Mouse (Mus musculus) midbrain, embryonic 10.5 days (tissue): ENCODE data around the gene Ndufb5. TPM values are rescaled to one million over a fixed set of nuclear protein-coding genes. Genes with fewer than 3 reads are reported as not detected.
"Not testable (repeated sequence)": the region's sequence is repeated elsewhere in the genome, so short reads cannot be mapped to it uniquely, and the experiment has no call there.

ENCODE experiments used
- DNase-seq: peaks from one replicate; pipeline ENCODE4 v3.0.0-alpha.2; 2017; ENCODE audit warnings: low spot score
- H3K27ac ChIP-seq: fragments of 300-500 bp; sonication (generic); replicated peaks from 2 replicates; pipeline ENCODE4 v1.5.1; 2016; ENCODE audit warnings: mild to moderate bottlenecking
- H3K27me3 ChIP-seq: fragments of 300-500 bp; sonication (generic); 2 replicates; pipeline ENCODE4 v1.6.1; 2016; ENCODE audit warnings: low read depth, mild to moderate bottlenecking; ENCODE audit not compliant: poor library complexity, severe bottlenecking
- H3K36me3 ChIP-seq: fragments of 300-500 bp; sonication (generic); 2 replicates; pipeline ENCODE4 v1.6.1; 2016; ENCODE audit warnings: mild to moderate bottlenecking, moderate library complexity
- H3K4me1 ChIP-seq: fragments of 300-500 bp; sonication (generic); 2 replicates; pipeline ENCODE4 v1.6.1; 2016
- H3K4me3 ChIP-seq: fragments of 300-500 bp; sonication (generic); 2 replicates; pipeline ENCODE4 v1.5.1; 2016; ENCODE audit warnings: mild to moderate bottlenecking, moderate library complexity
- H3K9me3 ChIP-seq: fragments of 300-500 bp; sonication (generic); replicated peaks from 2 replicates; pipeline ENCODE4 v1.6.1; 2016; ENCODE audit warnings: mild to moderate bottlenecking
- WGBS: fragments of 180-500 bp; shearing (Covaris S2); methylation state at CpG from one replicate; pipeline ENCODE4 v1.1.7; 2016; 5-methylcytosine and 5-hydroxymethylcytosine counted together
- polyA plus RNA-seq: library from polyadenylated mRNA; unstranded; fragments of >200 nt; fragmentation: Nextera tagmentation; extraction: Ambion mirVana; gene quantifications from 2 replicates; pipeline ENCODE4 v1.2.1, GENCODE M21; 2016

Gene Ndufb5
- 273 and 298 TPM in 2 replicates for polyA plus RNA-seq

- H3K9me3 ChIP-seq = no peaks in the 10 kb centered on the region
- H3K27me3 ChIP-seq = no peaks in the 10 kb centered on the region
- DNase-seq = peak; percentile 98
- peaks cover 38% of the 10 kb centered on the region for H3K36me3 ChIP-seq
- peak within 1 kb of the TSS; percentile 90 for H3K27ac ChIP-seq
- H3K4me3 ChIP-seq = peak within 1 kb of the TSS; percentile 73
- peaks cover 23% of the 10 kb centered on the region for H3K4me1 ChIP-seq
- under 1% methylated on average over 62 of the region's 62 CpGs for WGBS
Observed at GRCm38 (mm10) chr3:32736244-32737171, at the start of gene Ndufb5. TSS of gene Ndufb5 (plus strand) at chr3:32736990.

- H3K4me3 ChIP-seq = no peak overlapping the region
- WGBS = 75% methylated on average over 4 of the region's 4 CpGs
- no peaks in the 10 kb centered on the region for H3K9me3 ChIP-seq
- H3K27me3 ChIP-seq = no peaks in the 10 kb centered on the region
- no peak for DNase-seq
- no peaks in the 10 kb centered on the region for H3K36me3 ChIP-seq
- H3K27ac ChIP-seq = no peak overlapping the region
- H3K4me1 ChIP-seq = no peaks in the 10 kb centered on the region
Observed at GRCm38 (mm10) chr3:32687156-32687555, 49.6 kb upstream of the Ndufb5 start.

GRCm38 (mm10) chr3:32689567-32689999, 47.2 kb upstream of the Ndufb5 start:
- H3K36me3 ChIP-seq = no peaks in the 10 kb centered on the region
- DNase-seq = no peak
- H3K9me3 ChIP-seq = no peaks in the 10 kb centered on the region
- no peak overlapping the region for H3K4me3 ChIP-seq
- peaks cover 9% of the 10 kb centered on the region for H3K4me1 ChIP-seq
- no peak overlapping the region for H3K27ac ChIP-seq
- H3K27me3 ChIP-seq = no peaks in the 10 kb centered on the region
- 92% methylated on average over 9 of the region's 9 CpGs for WGBS

- 87% methylated on average over 3 of the region's 3 CpGs for WGBS
- no peaks in the 10 kb centered on the region for H3K9me3 ChIP-seq
Observed at GRCm38 (mm10) chr3:32690008-32690407, 46.8 kb upstream of the Ndufb5 start.

GRCm38 (mm10) chr3:32690901-32691300, 45.9 kb upstream of the Ndufb5 start:
- no peak overlapping the region for H3K4me3 ChIP-seq
- no peaks in the 10 kb centered on the region for H3K27me3 ChIP-seq
- H3K27ac ChIP-seq = no peak overlapping the region
- no peak for DNase-seq
- H3K4me1 ChIP-seq = peaks cover 10% of the 10 kb centered on the region
- WGBS = 65% methylated on average over 1 of the region's 1 CpGs
- H3K36me3 ChIP-seq = no peaks in the 10 kb centered on the region
- no peaks in the 10 kb centered on the region for H3K9me3 ChIP-seq

More at GRCm38 (mm10) chr3:32690008-32690407, 46.8 kb upstream of the Ndufb5 start:
- no peaks in the 10 kb centered on the region for H3K36me3 ChIP-seq
- no peak for DNase-seq
- no peak overlapping the region for H3K27ac ChIP-seq
- no peak overlapping the region for H3K4me3 ChIP-seq
- H3K27me3 ChIP-seq = no peaks in the 10 kb centered on the region
- peaks cover 10% of the 10 kb centered on the region for H3K4me1 ChIP-seq

- no peak overlapping the region for H3K27ac ChIP-seq
- H3K27me3 ChIP-seq = no peaks in the 10 kb centered on the region
- 81% methylated on average over 5 of the region's 5 CpGs for WGBS
- H3K36me3 ChIP-seq = no peaks in the 10 kb centered on the region
- H3K4me3 ChIP-seq = no peak overlapping the region
- H3K9me3 ChIP-seq = no peaks in the 10 kb centered on the region
- no peak for DNase-seq
- H3K4me1 ChIP-seq = peaks cover 10% of the 10 kb centered on the region
Observed at GRCm38 (mm10) chr3:32691841-32692240, 44.9 kb upstream of the Ndufb5 start.

GRCm38 (mm10) chr3:32694211-32694610, 42.6 kb upstream of the Ndufb5 start:
- no peak for DNase-seq
- Histone ChIP-seq H3K4me3 (no peak overlapping the region), H3K27me3 (no peaks in the 10 kb centered on the region), H3K36me3 (no peaks in the 10 kb centered on the region), H3K4me1 (peaks cover 10% of the 10 kb centered on the region), H3K9me3 (no peaks in the 10 kb centered on the region), H3K27ac (no peak overlapping the region)
- WGBS = 55% methylated on average over 5 of the region's 5 CpGs

GRCm38 (mm10) chr3:32694737-32695582, 41.8 kb upstream of the Ndufb5 start:
- Histone ChIP-seq H3K36me3 (no peaks in the 10 kb centered on the region), H3K4me3 (no peak overlapping the region), H3K4me1 (peaks cover 10% of the 10 kb centered on the region), H3K27me3 (no peaks in the 10 kb centered on the region), H3K27ac (no peak overlapping the region), H3K9me3 (no peaks in the 10 kb centered on the region)
- no peak for DNase-seq
- WGBS = 82% methylated on average over 12 of the region's 12 CpGs

GRCm38 (mm10) chr3:32695583-32695980, 41.2 kb upstream of the Ndufb5 start:
- Histone ChIP-seq H3K4me1 (peaks cover 10% of the 10 kb centered on the region), H3K27ac (no peak overlapping the region), H3K4me3 (no peak overlapping the region), H3K36me3 (no peaks in the 10 kb centered on the region), H3K27me3 (no peaks in the 10 kb centered on the region), H3K9me3 (no peaks in the 10 kb centered on the region)
- DNase-seq = no peak
- WGBS = 90% methylated on average over 4 of the region's 4 CpGs

- Histone ChIP-seq H3K27me3 (no peaks in the 10 kb centered on the region), H3K36me3 (no peaks in the 10 kb centered on the region), H3K4me3 (no peak overlapping the region), H3K9me3 (no peaks in the 10 kb centered on the region), H3K27ac (no peak overlapping the region), H3K4me1 (peaks cover 10% of the 10 kb centered on the region)
- peak; percentile 86 for DNase-seq
- WGBS = 44% methylated on average over 7 of the region's 7 CpGs
Observed at GRCm38 (mm10) chr3:32698228-32698863, 38.4 kb upstream of the Ndufb5 start.

- H3K27me3 ChIP-seq, H3K36me3 ChIP-seq, DNase-seq, H3K9me3 ChIP-seq, H3K27ac ChIP-seq, H3K4me1 ChIP-seq, H3K4me3 ChIP-seq: not testable (repeated sequence)
- WGBS = 93% methylated on average over 6 of the region's 6 CpGs
Observed at GRCm38 (mm10) chr3:32704021-32704420, 32.8 kb upstream of the Ndufb5 start.

- H3K27ac ChIP-seq, DNase-seq, H3K27me3 ChIP-seq, H3K9me3 ChIP-seq, H3K36me3 ChIP-seq, H3K4me3 ChIP-seq, H3K4me1 ChIP-seq: not testable (repeated sequence)
- WGBS = 89% methylated on average over 10 of the region's 10 CpGs
Observed at GRCm38 (mm10) chr3:32704632-32705031, 32.2 kb upstream of the Ndufb5 start.
